Mouse (Mus musculus): ENCODE measurements around the gene Lrmda.

The Lrmda gene

DNA sequence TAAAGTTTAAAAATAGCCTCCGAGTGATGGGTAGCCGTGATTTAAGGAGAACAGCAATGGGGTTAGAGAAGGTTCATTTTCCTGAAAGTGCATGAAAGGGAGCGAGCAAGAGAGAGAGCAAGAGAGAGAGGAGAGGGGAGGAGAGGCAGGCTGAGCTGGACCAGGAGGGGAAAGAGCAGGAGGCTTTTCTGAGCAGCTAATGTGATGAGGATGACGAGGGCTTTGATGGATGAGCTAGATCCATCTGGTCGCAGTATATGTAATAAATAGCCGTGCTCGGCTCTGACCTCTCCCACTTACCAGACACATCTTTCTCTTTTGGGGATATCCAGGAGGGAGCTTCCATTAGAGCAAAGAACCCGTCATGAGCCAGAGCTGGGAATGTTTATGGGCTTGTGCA lies 475.8 kb downstream of the Lrmda start:
- DNase-seq (ENCODE audit: low spot score in 2 of 2), result no peak

DNA sequence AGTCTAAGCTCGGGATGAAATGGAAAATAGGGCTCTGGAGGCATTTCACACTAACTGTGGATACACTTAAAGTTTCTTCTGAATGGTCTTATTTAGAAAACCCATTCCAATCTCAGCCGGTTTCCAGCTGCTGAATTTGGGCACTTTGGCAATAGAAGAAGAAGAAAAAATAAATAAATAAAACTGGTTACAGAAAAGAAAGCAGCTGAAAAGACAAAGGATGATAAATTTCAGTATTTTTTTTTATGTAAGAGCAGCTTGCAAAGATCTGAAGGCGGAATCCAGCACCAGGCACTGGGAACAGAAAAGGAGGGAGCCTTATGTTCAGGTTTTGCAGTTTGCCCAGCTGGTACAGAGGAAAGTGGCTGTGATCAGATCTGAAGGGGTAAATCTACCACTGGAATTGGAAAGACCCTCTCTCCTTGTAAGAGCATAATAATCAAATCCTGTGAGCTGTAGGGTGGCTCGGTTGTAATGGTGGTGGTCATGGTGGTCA lies 478.2 kb downstream of the Lrmda start:
- peak; percentile 3 to 4 for DNase-seq (ENCODE audit: low spot score in 2 of 2)

DNA sequence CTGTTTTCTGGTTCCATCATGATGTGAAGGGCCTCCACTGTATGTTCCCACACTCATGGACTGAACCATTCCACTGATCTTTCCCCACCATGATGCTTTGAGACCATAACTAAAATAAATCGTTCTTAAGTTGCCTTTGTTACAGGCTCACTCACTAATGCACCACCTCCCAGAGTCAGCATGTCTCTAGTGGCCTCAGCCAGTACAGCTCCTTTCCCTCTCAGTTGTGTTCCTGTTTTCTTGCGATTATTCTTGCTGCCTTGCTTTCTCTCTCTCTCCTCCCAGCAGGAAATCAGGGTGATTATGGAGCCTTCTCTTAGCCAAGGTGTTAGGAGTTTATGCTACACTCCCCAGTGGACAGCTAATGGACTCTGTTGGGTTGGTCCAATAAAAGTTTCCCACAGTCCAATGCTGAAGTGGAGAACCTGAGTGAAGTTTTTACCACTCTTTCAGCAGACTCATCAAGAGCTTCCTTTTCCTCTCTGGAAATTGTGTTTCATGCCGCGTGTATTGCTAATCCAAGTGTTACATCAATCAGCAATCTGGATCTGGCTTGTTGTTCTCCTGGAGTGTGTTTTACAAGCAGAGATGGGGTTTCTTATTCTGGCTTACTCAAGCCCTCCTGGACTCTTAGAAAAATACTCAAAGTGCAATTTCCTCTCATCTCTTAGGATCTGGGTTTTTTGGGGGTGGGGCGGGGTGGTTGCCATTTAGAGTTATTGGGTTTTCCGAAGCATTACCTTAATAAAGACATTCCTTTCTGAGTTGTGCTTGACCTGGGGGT lies 490.4 kb downstream of the Lrmda start:
- DNase-seq (ENCODE audit: low spot score in 2 of 2), result no peak

DNA sequence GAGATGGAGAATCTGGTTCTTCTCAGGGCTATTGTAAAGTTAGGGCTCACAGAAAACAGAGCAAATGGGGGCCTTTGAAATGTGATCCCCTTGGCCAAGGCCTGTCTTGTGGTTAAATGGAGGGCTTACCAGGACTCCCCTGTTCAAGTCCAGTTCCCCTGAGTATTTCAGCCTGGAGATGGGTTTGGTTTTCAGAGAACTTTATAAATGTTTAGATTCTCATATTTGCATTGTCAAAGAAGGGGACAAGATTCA lies 490.9 kb downstream of the Lrmda start:
- no peak for DNase-seq (ENCODE audit: low spot score in 2 of 2)

DNA sequence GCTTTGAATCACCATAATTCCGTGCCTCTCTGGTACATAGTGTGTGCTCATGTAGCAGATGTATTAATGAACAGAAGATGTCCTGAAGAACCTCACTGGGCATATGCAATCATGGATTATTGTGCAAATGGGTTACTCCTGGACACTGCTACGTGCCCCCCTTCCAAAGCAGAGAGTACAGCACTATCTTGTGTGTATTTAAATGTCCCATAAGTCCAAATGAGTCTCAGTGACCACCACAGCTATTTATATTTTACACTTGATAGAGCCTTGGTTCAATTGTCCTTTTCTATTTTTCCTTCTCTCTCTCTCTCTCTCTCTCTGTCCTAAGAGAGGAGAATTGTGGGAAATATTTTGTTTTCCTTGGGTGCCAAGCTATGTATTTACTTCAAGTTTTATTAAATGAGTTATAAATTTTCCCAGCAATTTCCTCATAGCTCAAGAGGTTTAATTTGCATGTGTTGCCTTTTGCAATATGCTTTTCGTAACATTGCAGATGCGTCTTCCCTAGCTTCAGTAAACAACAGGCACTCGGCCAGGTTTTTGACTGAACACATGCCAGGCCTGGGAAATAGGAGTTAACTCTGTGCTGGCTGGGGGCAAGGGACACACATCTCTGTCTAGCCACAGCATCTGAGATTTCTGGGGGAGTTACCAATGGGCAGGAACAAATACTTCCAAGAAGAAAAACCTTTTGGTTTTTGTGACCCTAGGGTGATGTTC lies 495.0 kb downstream of the Lrmda start:
- DNase-seq (ENCODE audit: low spot score in 2 of 2), result peak in 1 of 2 experiments; percentile 3

DNA sequence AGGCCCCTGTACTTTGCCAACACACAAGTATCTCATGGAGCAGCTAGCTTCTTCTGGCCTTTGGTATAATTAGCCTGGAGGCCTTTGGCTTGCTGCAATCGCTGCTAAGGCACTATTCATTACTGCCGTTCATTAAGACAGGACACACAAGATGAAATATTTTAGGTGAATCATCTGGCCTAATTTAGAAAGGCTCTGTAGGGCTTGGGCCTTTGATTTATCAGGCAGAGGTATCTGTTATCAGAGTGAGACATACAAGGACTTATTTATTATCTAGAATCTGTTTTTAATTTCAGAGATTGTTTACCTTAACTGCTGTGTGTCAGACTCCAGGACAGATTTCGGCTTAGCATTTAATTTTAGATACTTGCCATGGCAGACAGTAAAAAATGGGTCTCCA lies 511.2 kb downstream of the Lrmda start:
- DNase-seq (ENCODE audit: low spot score in 2 of 2), result no peak

DNA sequence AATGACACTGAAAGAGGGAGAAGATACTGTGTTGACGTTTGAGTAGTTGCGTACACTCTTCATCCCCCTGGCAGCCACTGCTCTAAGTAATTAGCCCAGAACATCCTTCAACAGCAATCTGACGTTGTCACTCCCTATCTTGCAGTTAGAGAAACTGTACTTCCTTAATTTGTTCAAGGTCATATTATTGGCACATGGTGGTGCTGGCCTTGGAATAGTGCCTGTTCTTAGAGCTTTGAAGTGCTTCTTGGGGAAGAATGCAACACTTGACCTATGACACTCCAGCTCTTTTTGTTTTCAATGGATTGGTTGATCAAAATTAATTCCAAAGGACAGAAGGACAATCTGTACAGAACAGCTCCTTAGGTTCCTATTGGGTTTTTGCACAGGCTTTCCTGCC lies 514.0 kb downstream of the Lrmda start:
- no peak for DNase-seq (ENCODE audit: low spot score in 2 of 2)

DNA sequence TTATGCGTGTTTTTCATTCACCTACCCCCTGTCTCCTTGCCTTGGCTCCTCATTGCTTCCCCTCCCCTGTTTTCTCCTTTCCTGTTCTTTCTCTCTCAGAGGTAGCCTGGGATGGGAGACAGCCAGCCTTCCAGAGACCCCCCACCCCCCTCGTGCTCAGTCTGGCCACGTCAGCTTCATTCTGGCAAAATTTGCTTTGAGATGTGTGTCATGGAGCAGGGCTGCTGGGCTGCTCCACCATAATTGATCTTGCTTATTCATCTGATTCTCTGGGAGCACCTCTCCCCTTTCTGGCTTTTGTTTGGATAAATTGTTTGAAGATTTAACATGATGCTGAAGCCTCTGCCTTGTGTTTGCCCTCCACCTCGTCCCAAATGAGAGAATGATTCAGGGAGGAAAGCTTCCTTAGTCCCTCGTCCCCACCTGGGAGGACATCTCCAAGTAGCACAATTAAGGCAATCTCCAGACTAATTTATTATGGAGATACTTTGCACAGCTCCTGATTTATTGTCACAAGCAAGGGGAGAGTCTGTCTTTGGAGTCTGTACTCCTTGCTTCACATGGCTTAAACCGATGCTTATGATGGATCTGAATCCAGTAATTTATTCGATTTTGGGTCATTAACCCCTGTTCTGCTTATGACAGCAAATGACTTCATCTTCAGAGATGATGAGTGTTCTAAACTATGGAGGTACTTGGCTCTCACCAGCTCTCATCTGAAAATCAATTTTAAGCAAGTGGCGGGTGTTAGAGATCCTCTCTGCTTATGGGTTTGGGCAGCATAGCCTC lies 526.6 kb downstream of the Lrmda start:
- no peak for DNase-seq (ENCODE audit: low spot score in 2 of 2)

DNA sequence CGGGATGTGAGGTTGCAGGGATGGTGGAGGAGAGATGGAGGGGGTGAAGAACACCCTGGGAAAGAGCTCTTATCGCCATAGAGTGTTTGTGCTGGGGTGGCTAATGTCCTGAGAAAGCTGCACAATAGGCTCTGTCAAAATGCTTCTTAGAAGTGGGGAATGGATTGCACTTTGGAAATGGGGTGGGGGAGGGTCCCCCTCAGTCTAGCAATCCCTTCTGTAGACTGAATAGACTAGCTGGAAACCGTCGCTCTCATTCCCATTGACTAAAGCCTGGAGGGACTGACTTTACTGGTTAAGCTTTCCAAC lies 527.1 kb downstream of the Lrmda start:
- DNase-seq (ENCODE audit: low spot score in 2 of 2), result no peak

DNA sequence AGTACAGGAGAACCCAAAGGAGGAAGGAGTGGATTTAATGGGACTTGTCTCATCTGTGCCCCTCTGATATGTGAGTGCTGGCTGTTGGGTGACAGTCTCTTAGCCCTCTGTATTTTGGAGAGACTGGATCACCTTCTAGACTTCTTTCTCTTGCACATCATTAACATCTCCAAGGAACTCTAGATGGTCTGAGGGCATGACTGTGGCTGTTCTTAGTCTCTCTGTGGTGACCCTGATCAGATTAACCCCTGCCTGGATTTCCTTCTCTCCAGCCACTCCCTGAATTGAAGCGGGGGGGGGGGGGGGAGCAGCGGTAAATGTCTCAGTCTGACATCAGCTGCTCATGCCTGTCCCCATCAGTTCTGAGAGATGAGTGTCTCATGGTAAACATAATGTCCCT lies 528.8 kb downstream of the Lrmda start:
- no peak for DNase-seq (ENCODE audit: low spot score in 2 of 2)

DNA sequence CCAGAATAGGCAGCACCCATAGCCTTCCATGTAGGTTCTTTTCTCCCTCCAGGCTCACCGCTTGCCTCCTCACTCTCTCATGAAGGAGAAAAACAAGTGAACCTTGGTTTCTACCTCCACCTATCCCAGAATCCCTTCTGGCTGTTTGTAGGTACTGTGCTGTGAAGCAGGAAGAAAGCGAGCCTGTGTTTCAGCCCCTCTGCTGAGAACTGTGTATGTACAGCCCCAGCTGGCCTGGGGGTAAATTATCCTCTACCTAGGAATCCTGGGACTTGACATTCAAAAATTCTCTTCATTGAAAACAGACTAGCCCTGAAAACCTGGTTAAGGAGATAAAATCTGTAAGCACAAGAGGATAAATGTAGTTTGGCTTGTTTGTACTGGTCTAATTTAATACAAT lies 529.7 kb downstream of the Lrmda start:
- no peak for DNase-seq (ENCODE audit: low spot score in 2 of 2)

DNA sequence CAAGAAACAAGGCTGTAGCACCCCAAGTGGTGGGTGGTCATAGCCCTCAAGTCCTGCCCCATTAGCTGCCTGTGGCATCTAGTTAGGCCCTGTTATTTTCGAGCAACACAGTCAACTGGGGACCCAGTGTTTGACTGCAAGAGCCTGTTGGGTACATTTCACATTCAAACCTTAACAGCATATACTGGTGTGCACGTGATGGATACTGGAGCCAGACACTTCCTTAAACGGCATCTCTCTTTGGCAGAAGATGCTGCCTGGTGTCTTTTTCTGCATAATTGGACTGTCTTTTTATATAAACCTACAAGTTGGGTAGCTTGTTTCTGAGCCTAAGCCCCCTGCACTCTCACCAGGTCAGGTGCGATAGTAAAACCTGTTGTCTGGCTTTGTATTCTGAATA lies 532.8 kb downstream of the Lrmda start:
- no peak for DNase-seq (ENCODE audit: low spot score in 2 of 2)

DNA sequence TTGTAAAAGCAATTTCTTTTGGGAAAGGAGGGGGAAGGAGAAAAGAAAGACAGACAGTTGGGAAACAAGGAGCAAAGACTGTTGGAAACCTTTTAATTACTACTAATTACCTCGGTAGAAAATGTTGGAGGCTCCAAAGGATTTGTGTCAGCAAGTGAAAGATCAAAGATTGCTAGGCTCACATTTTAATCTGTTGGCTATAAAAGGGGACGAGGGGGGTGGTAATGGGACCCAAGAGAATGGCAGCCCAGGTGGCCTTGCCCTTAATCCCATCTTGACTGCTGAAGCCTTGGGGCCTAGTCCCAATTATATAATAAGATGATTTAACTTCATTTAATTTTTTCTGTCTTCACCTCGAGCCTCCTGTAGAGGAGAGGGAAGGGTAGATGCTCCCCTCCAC lies 533.3 kb downstream of the Lrmda start:
- DNase-seq (ENCODE audit: low spot score in 2 of 2), result no peak

DNA sequence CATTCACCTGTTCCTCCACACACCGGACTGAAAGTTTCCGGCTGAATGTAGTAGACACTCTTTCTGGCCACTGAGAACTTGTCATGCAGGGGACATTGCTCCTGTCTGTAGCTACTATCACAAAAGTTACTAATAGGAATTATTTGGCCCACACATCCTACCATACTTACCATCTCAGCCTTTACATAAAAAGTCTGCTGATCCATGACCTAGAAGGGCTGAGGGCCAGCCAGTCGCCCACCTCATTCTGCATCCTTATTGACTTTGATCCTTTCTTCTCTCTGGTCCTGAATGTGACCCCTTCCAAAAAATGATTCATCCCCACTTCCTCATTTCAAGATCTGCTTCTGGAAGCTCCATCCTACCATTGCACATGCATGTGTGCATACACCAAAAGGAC lies 534.2 kb downstream of the Lrmda start:
- no peak for DNase-seq (ENCODE audit: low spot score in 2 of 2)

DNA sequence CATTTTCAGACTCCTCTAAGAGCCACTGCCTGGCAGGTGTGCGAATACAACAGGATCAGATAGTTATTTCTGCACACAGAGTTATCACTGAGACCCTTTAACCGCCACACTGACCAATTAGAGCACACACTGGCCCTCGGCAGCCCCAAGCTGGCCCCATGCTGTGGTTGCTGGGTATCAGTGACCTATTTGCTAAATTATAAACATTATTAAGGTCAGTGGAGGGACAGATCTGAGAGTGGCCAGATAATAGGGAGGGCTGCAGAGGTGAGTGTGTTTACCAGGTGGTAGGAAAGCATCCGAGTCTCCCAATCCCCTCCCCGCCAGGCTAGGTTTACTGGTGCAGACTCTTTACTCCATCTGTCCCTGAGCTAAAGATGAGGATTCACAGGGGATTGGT lies 553.0 kb downstream of the Lrmda start:
- no peak for DNase-seq (ENCODE audit: low spot score in 2 of 2)

DNA sequence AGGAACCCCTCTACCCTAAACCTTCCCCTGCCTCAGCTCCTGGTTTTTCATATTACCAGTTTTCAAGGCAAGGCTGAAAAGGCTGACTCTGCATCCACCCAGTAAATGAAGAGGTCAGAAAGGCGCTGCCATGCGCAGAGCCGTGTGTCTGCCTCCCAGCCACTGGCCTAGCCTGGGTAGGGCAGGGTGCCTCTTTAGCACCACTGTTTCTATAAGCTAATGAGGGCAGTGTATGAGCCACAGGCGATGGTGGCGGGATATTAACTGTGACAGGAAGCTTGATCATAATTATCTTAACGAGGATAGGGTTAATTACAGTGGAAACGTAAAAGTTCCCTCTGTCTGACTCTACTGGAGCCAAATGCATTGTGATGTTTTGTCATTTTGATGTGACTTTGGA lies 554.1 kb downstream of the Lrmda start:
- no peak for DNase-seq (ENCODE audit: low spot score in 2 of 2)

DNA sequence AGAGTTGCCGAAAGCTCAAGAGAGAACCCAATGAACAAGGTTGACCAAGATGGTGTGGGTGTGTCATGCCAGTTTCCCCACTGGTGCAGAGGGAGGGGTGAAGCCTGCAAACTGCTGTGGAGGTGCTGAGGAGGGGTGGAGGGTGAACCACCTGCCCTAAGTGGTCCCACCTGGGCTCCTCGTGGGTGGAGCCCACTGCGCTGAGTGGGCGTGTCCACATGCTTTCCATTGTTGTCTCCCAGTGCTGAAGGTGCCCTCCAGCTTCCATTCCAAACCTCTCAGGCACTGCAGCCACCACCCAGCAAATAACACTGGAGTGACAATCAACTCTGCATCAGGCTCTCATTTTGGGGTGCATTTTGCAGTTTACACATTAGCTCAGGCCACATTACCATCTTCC lies 554.5 kb downstream of the Lrmda start:
- DNase-seq (ENCODE audit: low spot score in 2 of 2), result no peak

DNA sequence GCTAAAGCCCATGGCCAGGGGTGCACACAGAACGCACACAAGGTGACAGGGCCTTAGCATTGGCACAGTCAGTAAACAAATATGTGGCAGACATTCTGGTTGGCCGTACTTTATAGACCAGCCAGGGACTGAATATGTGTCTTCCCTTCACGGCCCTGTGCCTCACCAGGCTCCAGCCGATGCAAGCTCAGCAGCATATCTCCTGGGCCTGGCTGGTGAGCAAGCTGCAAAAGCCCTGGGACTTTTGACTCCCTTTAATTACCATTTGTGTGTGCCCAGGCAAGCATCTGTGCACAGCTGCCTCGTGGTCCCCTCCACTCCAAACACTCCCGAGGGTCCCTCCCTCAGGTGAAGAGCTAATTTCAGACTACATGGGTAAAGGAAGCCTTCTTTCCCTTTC lies 556.9 kb downstream of the Lrmda start:
- no peak for DNase-seq (ENCODE audit: low spot score in 2 of 2)

DNA sequence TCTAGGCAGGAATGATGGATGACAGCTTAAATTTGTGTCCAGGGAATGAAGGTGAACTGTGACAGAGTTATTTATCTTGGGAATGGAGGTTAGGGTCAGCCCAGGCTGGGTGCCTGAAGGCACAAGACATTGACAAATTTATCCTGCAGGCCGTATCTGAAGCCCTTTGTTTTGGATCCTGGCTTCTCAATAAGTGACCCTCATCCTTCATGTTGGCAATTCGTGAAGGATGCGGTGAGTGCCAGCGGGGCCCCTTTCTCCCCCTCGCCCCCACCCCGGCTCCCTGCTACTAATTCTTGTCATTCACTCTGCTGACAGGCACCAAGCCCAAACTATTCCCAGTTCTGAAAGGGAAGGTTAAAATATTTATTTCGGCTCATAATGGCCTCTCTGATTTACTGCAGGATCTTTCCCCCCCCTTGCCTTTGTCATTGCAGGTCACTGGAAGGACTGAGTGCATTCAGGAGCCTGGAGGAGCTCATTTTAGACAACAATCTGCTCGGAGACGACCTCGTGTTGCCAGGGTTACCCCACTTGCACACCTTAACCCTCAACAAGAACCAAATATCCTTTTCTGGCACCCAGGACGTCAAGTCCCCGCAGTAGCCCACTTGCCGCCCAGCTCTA lies 558.0 kb downstream of the Lrmda start:
- no peak for DNase-seq (ENCODE audit: low spot score in 2 of 2)

DNA sequence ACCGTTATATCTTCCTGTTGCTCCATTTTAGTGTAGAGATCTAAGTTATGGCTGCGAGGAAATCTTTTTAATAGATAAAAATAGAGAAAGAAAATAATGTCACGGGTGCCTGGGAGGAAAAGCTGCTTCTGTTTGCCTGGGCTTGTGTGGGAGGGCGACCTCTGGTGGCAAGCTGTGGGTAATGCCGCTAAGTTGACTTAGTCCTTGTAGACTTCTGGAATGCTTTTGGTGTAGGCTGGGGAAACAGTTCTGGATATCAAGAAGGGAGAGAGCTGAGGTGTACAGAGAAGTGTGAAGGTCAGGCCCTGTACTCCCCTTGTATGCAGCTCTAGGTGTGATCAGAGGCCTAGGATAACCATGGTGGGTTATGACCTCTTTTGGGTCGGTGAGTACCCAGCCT lies 558.7 kb downstream of the Lrmda start:
- peak; percentile 91 to 97 for DNase-seq (ENCODE audit: low spot score in 2 of 2)

DNA sequence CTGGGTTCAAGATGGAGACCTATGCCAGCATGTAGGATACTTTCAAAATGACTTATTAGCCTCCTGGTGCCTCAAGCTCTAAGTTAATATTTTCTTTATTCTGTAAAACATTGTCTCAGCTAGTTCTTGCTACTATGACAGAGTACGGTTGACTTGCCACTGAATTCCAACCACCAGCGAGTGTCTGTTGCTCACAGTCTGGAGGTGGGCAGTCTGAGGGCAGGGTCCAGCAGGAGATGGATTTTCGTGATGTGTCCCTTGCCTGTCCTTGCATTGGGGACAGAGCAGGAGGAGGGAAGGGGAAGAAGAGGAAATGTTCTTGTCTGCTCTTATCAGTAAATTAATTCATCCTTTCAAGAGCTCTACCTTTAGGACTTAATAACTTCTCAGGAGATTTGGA lies 559.5 kb downstream of the Lrmda start:
- no peak for DNase-seq (ENCODE audit: low spot score in 2 of 2)

DNA sequence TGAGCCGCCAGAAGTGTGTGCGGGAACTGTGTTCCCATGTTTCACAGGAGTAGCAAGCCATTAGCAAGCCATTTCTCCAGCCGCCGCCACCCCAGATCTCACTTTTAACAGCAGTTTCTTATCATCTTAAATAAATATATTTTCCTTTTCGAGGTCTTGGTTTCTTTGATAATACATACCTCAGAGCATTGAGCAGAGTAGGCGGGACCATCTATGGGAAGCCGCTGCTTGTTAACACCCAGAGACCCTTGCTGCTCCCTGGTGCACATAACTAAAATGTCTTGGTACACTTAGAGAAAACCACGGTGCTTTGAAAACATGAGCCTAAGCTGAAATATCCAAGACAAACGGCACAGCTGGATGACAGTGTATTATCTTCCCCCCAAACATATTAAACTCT lies 562.6 kb downstream of the Lrmda start:
- DNase-seq (ENCODE audit: low spot score in 2 of 2), result no peak

DNA sequence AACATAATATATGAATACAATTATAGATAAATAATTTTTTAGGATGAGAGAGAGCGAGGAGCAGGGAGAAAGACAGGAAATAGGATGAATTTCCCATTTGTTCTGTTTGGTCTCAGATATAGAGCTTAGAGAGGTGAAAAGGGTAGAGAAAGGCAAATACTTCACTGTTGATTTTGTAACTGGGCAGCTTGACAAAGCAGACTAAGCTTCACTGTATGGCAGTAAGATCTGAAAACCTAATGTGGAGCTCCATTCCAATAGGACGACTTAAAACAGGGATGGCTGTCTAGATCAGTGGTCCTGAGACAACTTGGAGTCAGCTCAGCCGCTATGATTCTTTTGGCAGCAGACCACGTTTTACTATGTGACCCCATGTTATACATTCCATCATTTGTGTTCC lies 566.8 kb downstream of the Lrmda start:
- DNase-seq (ENCODE audit: low spot score in 2 of 2), result no peak

Measured in right cerebral cortex, adult 2 months (tissue).